Mouse (Mus musculus): ENCODE data around the gene Rtl4. TPM values are rescaled to one million over a fixed set of nuclear protein-coding genes. Genes with fewer than 3 reads are reported as not detected.

Gene Rtl4
- polyA plus RNA-seq (2015; fragmentation: Nextera tagmentation; extraction: Ambion mirVana): 1.1 and 1.8 TPM in 2 replicates

- Histone ChIP-seq H3K4me1 (no peaks in the 10 kb centered on the region), H3K9me3 (replicated peaks) (no peaks in the 10 kb centered on the region), H3K9ac (replicated peaks) (peak within 1 kb of the TSS; percentile 50), H3K4me3 (replicated peaks) (peak within 1 kb of the TSS; percentile 47), H3K27ac (replicated peaks) (no peak within 1 kb of the TSS), H3K4me2 (peak within 1 kb of the TSS; percentile 67), H3K36me3 (no peaks in the 10 kb centered on the region), H3K27me3 (replicated peaks) (peaks cover 17% of the 10 kb centered on the region; the same call in 1 of the 2 replicates)
- WGBS: 25% methylated on average over 24 of the region's 31 CpGs
- peak; percentile 82 for ATAC-seq (ENCODE audit: low FRiP score)
Observed at GRCm38 (mm10) chrX:144688207-144689118, at the start of gene Rtl4. Rtl4 (plus strand) TSS chrX:144688907.

- Histone ChIP-seq H3K4me3 (replicated peaks) (no peak overlapping the region), H3K4me1 (no peaks in the 10 kb centered on the region), H3K27me3 (replicated peaks) (0 out of 2 replicates have a peak, but pooled peaks cover 3% of the 10 kb centered on the region), H3K27ac (replicated peaks) (no peak overlapping the region), H3K4me2 (no peak overlapping the region), H3K9ac (replicated peaks) (no peak overlapping the region), H3K9me3 (replicated peaks) (no peaks in the 10 kb centered on the region), H3K36me3 (no peaks in the 10 kb centered on the region)
- ATAC-seq (ENCODE audit: low FRiP score): no peak
- 56% methylated on average over 3 of the region's 3 CpGs for WGBS
Observed at GRCm38 (mm10) chrX:144644756-144645155, 44.0 kb upstream of the Rtl4 start.

GRCm38 (mm10) chrX:144645394-144645793 lies 43.3 kb upstream of the Rtl4 start:
- WGBS: 50% methylated on average over 1 of the region's 1 CpGs
- H3K27ac ChIP-seq (replicated peaks): no peak overlapping the region
- no peak for ATAC-seq (ENCODE audit: low FRiP score)

DNA sequence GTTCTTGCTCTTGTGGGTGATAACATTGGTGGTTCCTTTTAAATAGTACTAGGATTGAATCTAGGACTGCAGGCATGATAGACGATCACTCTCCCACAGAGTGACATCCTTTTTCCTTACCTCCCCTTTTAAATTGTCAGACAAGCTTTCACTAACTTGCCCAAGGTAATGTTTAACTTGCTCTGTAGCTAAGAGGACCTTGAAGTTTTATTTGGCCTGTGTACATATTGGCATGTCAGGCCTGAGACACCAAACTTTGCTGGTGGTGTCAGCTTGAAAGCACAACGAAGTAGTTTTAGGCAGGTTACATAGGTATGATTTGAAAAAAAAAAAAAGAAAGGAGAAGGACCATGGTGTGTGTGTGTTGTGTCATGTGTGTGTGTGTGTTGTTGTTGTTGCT lies 36.5 kb upstream of the Rtl4 start:
- 79% methylated on average over 2 of the region's 2 CpGs for WGBS
- no peaks in the 10 kb centered on the region for H3K36me3 ChIP-seq
- H3K9ac ChIP-seq (replicated peaks): no peak overlapping the region
- H3K4me1 ChIP-seq: no peaks in the 10 kb centered on the region
- no peaks in the 10 kb centered on the region for H3K9me3 ChIP-seq (replicated peaks)
- H3K27ac ChIP-seq (replicated peaks): no peak overlapping the region
- no peak overlapping the region for H3K4me3 ChIP-seq (replicated peaks)
- no peaks in the 10 kb centered on the region for H3K27me3 ChIP-seq (replicated peaks)
- H3K4me2 ChIP-seq: no peak overlapping the region
- no peak for ATAC-seq (ENCODE audit: low FRiP score)

More at GRCm38 (mm10) chrX:144645394-144645793, 43.3 kb upstream of the Rtl4 start:
- Histone ChIP-seq H3K4me1 (no peaks in the 10 kb centered on the region), H3K9me3 (replicated peaks) (no peaks in the 10 kb centered on the region), H3K4me3 (replicated peaks) (no peak overlapping the region), H3K4me2 (no peak overlapping the region), H3K36me3 (no peaks in the 10 kb centered on the region), H3K9ac (replicated peaks) (no peak overlapping the region), H3K27me3 (replicated peaks) (0 out of 2 replicates have a peak, but pooled peaks cover 3% of the 10 kb centered on the region)

DNA sequence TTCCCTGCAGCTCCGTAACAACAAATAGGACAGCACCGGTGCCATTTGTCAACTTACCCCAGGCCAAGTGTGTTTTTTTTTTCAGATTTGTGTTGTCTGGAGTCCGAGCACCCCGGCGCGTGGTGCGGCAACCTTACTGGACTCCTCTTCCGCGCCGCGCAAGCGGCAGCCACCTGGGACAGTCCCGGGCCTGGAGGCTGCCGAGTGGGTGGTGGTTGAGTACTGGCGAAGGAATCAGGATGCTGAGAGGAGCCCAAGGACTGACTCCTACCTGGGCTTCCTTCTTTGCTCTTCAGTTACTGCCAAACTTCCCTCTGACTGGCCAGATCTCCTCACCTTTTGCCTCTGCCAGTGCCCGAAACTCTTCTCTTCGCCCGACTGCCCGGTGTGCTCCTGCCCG lies 965 bp upstream of the Rtl4 start:
- ATAC-seq (ENCODE audit: low FRiP score): peak; percentile 44; the same call in 1 of the 2 replicates
- 32% methylated on average over 20 of the region's 20 CpGs for WGBS
- H3K9me3 ChIP-seq (replicated peaks): no peaks in the 10 kb centered on the region

GRCm38 (mm10) chrX:144688142-144688206 lies 733 bp upstream of the Rtl4 start, which contains the start of gene Trpc5:
Trpc5 (minus strand) TSS chrX:144688180.
- H3K9me3 ChIP-seq (replicated peaks): no peaks in the 10 kb centered on the region
- peaks cover 17% of the 10 kb centered on the region; the same call in 1 of the 2 replicates for H3K27me3 ChIP-seq (replicated peaks)
- H3K4me2 ChIP-seq: peak within 1 kb of the TSS; percentile 67
- no peak within 1 kb of the TSS for H3K27ac ChIP-seq (replicated peaks)
- H3K4me3 ChIP-seq (replicated peaks): peak within 1 kb of the TSS; percentile 47
- no peaks in the 10 kb centered on the region for H3K4me1 ChIP-seq
- no peaks in the 10 kb centered on the region for H3K36me3 ChIP-seq
- no peak; the same call in 1 of the 2 replicates for ATAC-seq (ENCODE audit: low FRiP score)
- 8% methylated on average over 1 of the region's 1 CpGs for WGBS
- peak within 1 kb of the TSS; percentile 50 for H3K9ac ChIP-seq (replicated peaks)

More for the DNA sequence above, 965 bp upstream of the Rtl4 start:
- peaks cover 17% of the 10 kb centered on the region; the same call in 1 of the 2 replicates for H3K27me3 ChIP-seq (replicated peaks)
- peak overlapping the region; percentile 47 for H3K4me3 ChIP-seq (replicated peaks)
- peak overlapping the region; percentile 30; the same call in 1 of the 2 replicates for H3K9ac ChIP-seq (replicated peaks)
- peak overlapping the region; percentile 67 for H3K4me2 ChIP-seq
- H3K4me1 ChIP-seq: no peaks in the 10 kb centered on the region
- no peaks in the 10 kb centered on the region for H3K36me3 ChIP-seq
- no peak overlapping the region for H3K27ac ChIP-seq (replicated peaks)

DNA sequence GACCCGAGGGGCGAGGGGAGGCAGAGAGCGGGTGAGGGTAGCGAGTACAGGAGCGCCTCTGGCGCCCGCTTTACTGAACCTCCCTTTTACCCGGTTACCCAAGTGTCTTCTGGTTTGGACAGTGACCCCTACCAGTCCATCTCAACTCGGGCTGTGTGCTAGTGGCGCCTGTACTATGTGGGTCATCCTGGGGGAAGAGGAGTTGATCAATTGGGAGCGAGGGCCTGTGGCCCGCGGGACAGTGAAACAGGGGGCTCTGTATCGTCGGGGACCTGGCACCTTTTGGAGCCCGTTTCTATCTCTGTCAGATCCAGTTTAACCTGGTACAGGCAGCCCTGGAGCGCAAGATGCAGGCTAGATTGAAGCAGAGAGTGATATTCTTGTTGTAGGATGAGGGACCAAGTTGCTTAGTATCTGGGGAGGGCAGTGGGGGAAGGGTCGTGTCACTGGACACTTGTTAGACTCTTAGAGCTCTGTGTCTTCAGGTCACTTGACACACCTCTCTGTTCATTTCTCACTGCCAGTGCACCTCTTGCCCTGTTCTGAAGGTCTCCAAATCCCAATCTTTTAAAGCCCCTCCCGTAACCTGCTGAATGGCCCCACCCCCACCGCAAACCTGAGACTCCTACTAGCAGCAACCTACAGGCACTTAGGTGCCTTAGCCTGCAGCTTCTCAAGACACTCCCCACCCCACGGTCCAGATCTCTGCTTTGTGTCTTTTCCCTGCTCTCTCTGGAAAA lies 582 bp downstream of the Rtl4 start:
- Histone ChIP-seq H3K4me2 (peak overlapping the region; percentile 67), H3K36me3 (no peaks in the 10 kb centered on the region), H3K4me3 (replicated peaks) (peak overlapping the region; percentile 47), H3K4me1 (no peaks in the 10 kb centered on the region), H3K9me3 (replicated peaks) (no peaks in the 10 kb centered on the region), H3K27me3 (replicated peaks) (peaks cover 17% of the 10 kb centered on the region; the same call in 1 of the 2 replicates), H3K9ac (replicated peaks) (peak overlapping the region; percentile 50), H3K27ac (replicated peaks) (no peak overlapping the region)
- ATAC-seq (ENCODE audit: low FRiP score): peak; percentile 79
- 13% methylated on average over 19 of the region's 21 CpGs for WGBS

GRCm38 (mm10) chrX:144689859-144690181 lies 1.1 kb downstream of the Rtl4 start:
- WGBS: 15% methylated on average over 7 of the region's 7 CpGs
- H3K27me3 ChIP-seq (replicated peaks): peaks cover 17% of the 10 kb centered on the region; the same call in 1 of the 2 replicates
- ATAC-seq (ENCODE audit: low FRiP score): 0 out of 2 replicates have a peak, but pooled peaks have one; percentile 32

GRCm38 (mm10) chrX:144716330-144716729 lies 27.6 kb downstream of the Rtl4 start:
- Histone ChIP-seq H3K4me3 (replicated peaks) (no peak overlapping the region), H3K9ac (replicated peaks) (no peak overlapping the region), H3K4me2 (no peak overlapping the region), H3K9me3 (replicated peaks) (no peaks in the 10 kb centered on the region), H3K27me3 (replicated peaks) (no peaks in the 10 kb centered on the region), H3K36me3 (no peaks in the 10 kb centered on the region), H3K27ac (replicated peaks) (no peak overlapping the region), H3K4me1 (no peaks in the 10 kb centered on the region)
- 81% methylated on average over 1 of the region's 1 CpGs for WGBS
- no peak for ATAC-seq (ENCODE audit: low FRiP score)

More at GRCm38 (mm10) chrX:144689859-144690181, 1.1 kb downstream of the Rtl4 start:
- H3K4me2 ChIP-seq: peak overlapping the region; percentile 67
- H3K27ac ChIP-seq (replicated peaks): no peak overlapping the region
- H3K4me1 ChIP-seq: no peaks in the 10 kb centered on the region
- no peaks in the 10 kb centered on the region for H3K36me3 ChIP-seq
- H3K9me3 ChIP-seq (replicated peaks): no peaks in the 10 kb centered on the region
- H3K4me3 ChIP-seq (replicated peaks): peak overlapping the region; percentile 47
- no peak overlapping the region for H3K9ac ChIP-seq (replicated peaks)

DNA sequence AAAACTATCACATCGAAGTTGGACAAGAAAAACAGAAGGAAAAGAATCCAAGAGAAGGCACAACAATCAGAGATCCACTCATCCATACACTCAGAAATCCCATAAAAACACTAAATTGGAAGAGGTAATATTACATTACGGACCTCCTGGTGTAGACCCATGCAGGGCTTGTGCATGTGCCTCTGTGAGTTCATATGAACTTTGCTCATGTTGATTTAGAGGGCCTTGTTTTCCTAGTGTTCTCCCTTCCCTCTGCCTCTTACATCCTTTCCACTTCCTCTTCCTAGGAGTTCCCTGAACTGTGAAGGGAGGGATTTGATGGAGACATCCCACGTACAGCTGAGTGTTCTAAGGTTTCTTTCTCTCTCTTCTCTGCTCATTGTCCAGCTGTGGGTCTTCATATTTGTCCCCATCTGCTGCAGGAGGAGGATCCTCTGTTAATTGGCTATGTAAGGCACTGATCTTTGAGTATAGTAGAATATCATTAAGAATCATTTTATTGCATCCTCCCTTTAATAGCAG lies 58.9 kb downstream of the Rtl4 start:
- Histone ChIP-seq H3K36me3 (no peaks in the 10 kb centered on the region), H3K9me3 (replicated peaks) (no peaks in the 10 kb centered on the region), H3K9ac (replicated peaks) (no peak overlapping the region), H3K27ac (replicated peaks) (no peak overlapping the region), H3K4me1 (no peaks in the 10 kb centered on the region), H3K27me3 (replicated peaks) (no peaks in the 10 kb centered on the region), H3K4me3 (replicated peaks) (no peak overlapping the region), H3K4me2 (no peak overlapping the region)
- WGBS: 76% methylated on average over 3 of the region's 3 CpGs
- no peak for ATAC-seq (ENCODE audit: low FRiP score)

DNA sequence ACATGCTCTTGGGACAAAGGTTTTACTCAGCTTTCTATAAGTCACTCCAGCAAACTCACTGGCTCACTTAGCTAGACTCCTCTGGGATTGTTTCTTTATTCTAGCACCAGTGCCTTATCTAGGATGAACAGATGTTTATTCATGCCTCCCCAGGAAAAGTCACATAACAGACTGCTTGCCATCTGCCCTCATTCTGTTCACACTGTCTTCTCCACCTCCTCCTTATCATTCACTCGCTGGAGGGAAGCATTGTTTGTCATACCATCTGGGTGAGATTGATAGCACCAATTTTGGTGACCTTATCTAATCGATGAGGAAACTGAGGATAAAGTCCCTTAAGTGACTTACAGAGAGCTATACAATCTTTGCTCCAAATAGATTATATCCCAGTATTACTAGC lies 298.3 kb downstream of the Rtl4 start:
- Histone ChIP-seq H3K27ac (replicated peaks) (no peak overlapping the region), H3K4me2 (no peak overlapping the region), H3K9me3 (replicated peaks) (no peaks in the 10 kb centered on the region), H3K4me3 (replicated peaks) (no peak overlapping the region), H3K4me1 (no peaks in the 10 kb centered on the region), H3K36me3 (no peaks in the 10 kb centered on the region), H3K9ac (replicated peaks) (no peak overlapping the region), H3K27me3 (replicated peaks) (no peaks in the 10 kb centered on the region)
- WGBS: 65% methylated on average over 2 of the region's 2 CpGs
- ATAC-seq (ENCODE audit: low FRiP score): no peak
